Mouse (Mus musculus): ENCODE measurements around the gene Gm17409.

DNA sequence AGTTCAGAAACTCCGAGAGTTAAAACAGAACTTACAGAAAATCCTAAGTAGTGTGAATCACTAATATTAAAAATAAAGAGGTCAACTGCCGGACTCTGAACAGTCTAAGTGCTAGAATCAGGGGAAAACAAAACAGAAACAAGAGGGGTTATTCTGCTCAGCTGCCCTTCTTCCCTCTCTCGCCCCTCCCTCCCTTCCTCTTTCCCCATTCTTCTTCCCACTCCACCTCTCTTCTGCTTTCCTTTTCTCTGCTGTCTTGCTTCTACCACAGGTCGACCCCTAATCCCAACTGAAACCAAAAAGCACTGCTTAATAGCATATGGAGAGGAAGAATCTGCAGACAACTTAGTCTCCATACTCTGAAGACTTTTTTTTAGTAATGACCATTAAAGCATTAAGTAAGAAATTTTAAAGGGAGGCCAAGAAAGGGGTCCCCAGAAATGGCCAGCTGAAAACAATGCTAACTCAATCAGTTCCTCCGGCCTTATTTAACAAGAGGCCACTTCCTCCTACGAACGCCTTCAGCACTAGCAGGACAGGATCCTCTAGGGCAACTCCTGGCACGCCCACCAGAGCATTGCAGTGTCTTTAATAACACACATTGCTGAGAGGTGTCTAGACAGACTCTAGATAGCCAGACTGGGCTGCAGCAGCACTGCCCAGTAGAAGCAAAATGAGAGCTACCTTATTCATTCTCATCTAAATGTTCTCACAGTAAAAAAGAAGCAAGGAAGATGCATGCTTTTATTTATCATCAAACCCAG, 26.9 kb downstream of the Gm17409 start:
- TF ChIP-seq MEF2A (IDR thresholded peaks at IDR 0.05; ENCODE audit: extremely low read depth, insufficient replicate concordance, low read depth, low read length, poor library complexity, severe bottlenecking): no peak
- TF ChIP-seq GATA1 (IDR thresholded peaks at IDR 0.05; ENCODE audit: low read depth, low read length): no peak
- no peak for TF ChIP-seq USF2 (IDR thresholded peaks at IDR 0.05; ENCODE audit: borderline replicate concordance in 1 of 2, insufficient read depth in 1 of 2, low read depth in 1 of 2, low read length in 2 of 2)
- TF ChIP-seq POLR2A (IDR thresholded peaks at IDR 0.05; ENCODE audit: control insufficient read depth in 1 of 2, insufficient read depth in 1 of 2, low read depth in 1 of 2, low read length in 2 of 2, poor library complexity in 1 of 2): no peak
